Comparison of ENCODE assay signal across 7 mouse cellular contexts in the genomic region with DNA sequence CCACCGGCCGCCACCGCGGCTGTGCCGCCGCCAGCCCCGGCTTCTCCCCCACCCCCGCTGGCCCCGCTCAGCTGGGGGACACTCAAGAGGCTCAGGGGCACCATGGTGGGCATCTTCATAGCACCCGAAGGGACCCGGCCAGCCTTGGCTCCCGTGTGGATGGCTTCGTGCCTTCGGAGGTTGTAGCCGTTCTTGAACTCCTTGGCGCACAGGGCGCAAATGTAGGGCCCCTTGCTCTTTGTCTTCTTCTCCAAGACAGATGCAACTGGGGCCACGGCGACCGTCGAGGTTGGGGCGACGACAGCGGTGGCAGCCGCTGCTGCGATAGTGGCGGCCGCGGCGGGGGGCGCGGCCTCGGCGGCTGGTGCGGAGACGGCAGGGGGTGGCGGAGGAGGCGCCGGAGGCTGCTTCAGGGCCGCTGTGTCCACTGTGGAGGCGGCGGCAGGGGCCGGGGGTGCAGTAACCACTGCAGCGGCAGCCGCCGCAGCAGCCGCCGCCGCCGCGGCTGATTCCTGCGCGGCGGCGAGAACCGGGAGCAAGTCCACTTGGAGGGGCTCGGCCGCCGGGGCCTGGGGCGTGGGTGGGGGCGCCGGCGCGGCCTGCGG. TPM values are rescaled to one million over a fixed set of nuclear protein-coding genes. Genes with fewer than 3 reads are reported as not detected.
DNase-seq lines count a peak whose midpoint lies in the region; ATAC-seq and TF ChIP-seq lines count a peak whose summit lies in the region.

No protein-coding gene starts in this region.

- WGBS in bone marrow, adult 2 months = 1% methylated on average over 59 of the region's 65 CpGs
- WGBS in heart, embryonic 12.5 days = under 1% methylated on average over 64 of the region's 65 CpGs
- whole genome bisulfite sequencing in midbrain, embryonic 11.5 days = under 1% methylated on average over 60 of the region's 65 CpGs

- H3K4me2 ChIP-seq in heart, embryonic 12.5 days = peak overlapping the region; percentile 97
- H3K4me2 ChIP-seq in midbrain, embryonic 11.5 days = peak overlapping the region; percentile 99

- H3K36me3 ChIP-seq in heart, embryonic 12.5 days = peaks cover 62% of the 10 kb centered on the region
- peaks cover 16% of the 10 kb centered on the region for H3K36me3 ChIP-seq in midbrain, embryonic 11.5 days (ENCODE audit: control insufficient read depth, insufficient read depth, low read length)

- H3K9me3 ChIP-seq in heart, embryonic 12.5 days (replicated peaks) = no peaks in the 10 kb centered on the region
- H3K9me3 ChIP-seq in midbrain, embryonic 11.5 days (ENCODE audit: control insufficient read depth, low read length) = no peaks in the 10 kb centered on the region

- peak overlapping the region; percentile 97 for H3K9ac ChIP-seq in heart, embryonic 12.5 days
- peak overlapping the region; percentile 100 for H3K9ac ChIP-seq in midbrain, embryonic 11.5 days (ENCODE audit: low read length)

- ATAC-seq in heart, embryonic 12.5 days (ENCODE audit: insufficient number of reproducible peaks, low FRiP score) = no peak
- no peak for ATAC-seq in midbrain, embryonic 11.5 days (ENCODE audit: low FRiP score)

- TF ChIP-seq CTCF in bone marrow, adult 2 months (IDR thresholded peaks at IDR 0.05; ENCODE audit: control insufficient read depth, insufficient read depth, low read length) = no peak

- H3K4me3 ChIP-seq in bone marrow, adult 2 months (replicated peaks; ENCODE audit: control insufficient read depth, low read depth, low read length) = peak overlapping the region; percentile 63
- peak overlapping the region; percentile 94 for H3K4me3 ChIP-seq in heart, embryonic 12.5 days
- H3K4me3 ChIP-seq in midbrain, embryonic 11.5 days (ENCODE audit: low read depth, low read length) = peak overlapping the region; percentile 99

- H3K27ac ChIP-seq in bone marrow, adult 2 months (ENCODE audit: control insufficient read depth, insufficient read depth, low read depth, low read length, poor library complexity) = peak overlapping the region; percentile 98
- H3K27ac ChIP-seq in heart, embryonic 12.5 days (ENCODE audit: poor library complexity, severe bottlenecking) = peak overlapping the region; percentile 99
- H3K27ac ChIP-seq in midbrain, embryonic 11.5 days (ENCODE audit: low read depth, low read length) = peak overlapping the region; percentile 97

- DNase-seq in right cerebral cortex, postnatal 14 days = peak; percentile 53
- no peak for DNase-seq in right cerebral cortex, adult 2 months (ENCODE audit: low spot score in 2 of 2)
- DNase-seq in kidney, postnatal 10 days = peak; percentile 79
- DNase-seq in midbrain, embryonic 11.5 days (ENCODE audit: low spot score, missing footprints) = no peak
- peak; percentile 71 for DNase-seq in thymus, postnatal 14 days

- TF ChIP-seq POLR2A in bone marrow, adult 2 months (IDR thresholded peaks at IDR 0.05; ENCODE audit: borderline replicate concordance, control insufficient read depth, low read depth, low read length) = no peak

- no peaks in the 10 kb centered on the region for H3K27me3 ChIP-seq in heart, embryonic 12.5 days (replicated peaks)
- H3K27me3 ChIP-seq in midbrain, embryonic 11.5 days (ENCODE audit: control insufficient read depth, insufficient read depth, low read length) = no peaks in the 10 kb centered on the region

- H3K4me1 ChIP-seq in bone marrow, adult 2 months (ENCODE audit: control insufficient read depth, insufficient read depth, low read length) = peaks cover 14% of the 10 kb centered on the region
- H3K4me1 ChIP-seq in heart, embryonic 12.5 days (replicated peaks) = peaks cover 52% of the 10 kb centered on the region
- H3K4me1 ChIP-seq in midbrain, embryonic 11.5 days (ENCODE audit: control insufficient read depth, insufficient read depth, low read length) = peaks cover 50% of the 10 kb centered on the region

RNA-seq across cellular contexts. Expression of gene Maz, which starts 1.2 kb away (rescaled TPM):
- 153 and 314 TPM in 2 replicates for polyA plus RNA-seq in bone marrow, adult 2 months (2011; ENCODE audit: insufficient read depth, insufficient read length, low replicate concordance, missing spikeins)
- polyA plus RNA-seq in heart, embryonic 12.5 days (2016; fragmentation: Nextera tagmentation; extraction: Ambion mirVana) = 59.8 and 60.4 TPM in 2 replicates
- polyA plus RNA-seq in midbrain, embryonic 11.5 days (2014; fragmentation: Nextera tagmentation; extraction: Ambion mirVana) = 64.3 and 80.7 TPM in 2 replicates

RNA-seq across cellular contexts. Expression of gene Prrt2, which starts 4.6 kb away (rescaled TPM):
- polyA plus RNA-seq in bone marrow, adult 2 months (2011; ENCODE audit: insufficient read depth, insufficient read length, low replicate concordance, missing spikeins) = 5.3 TPM in 1 of 2 replicates, not detected in the other
- polyA plus RNA-seq in heart, embryonic 12.5 days (2016; fragmentation: Nextera tagmentation; extraction: Ambion mirVana) = 1.9 and 3.3 TPM in 2 replicates
- polyA plus RNA-seq in midbrain, embryonic 11.5 days (2014; fragmentation: Nextera tagmentation; extraction: Ambion mirVana) = 2.6 and 4.0 TPM in 2 replicates

RNA-seq across cellular contexts. Expression of gene Gm42742, which starts 4.8 kb away (rescaled TPM):
- polyA plus RNA-seq in bone marrow, adult 2 months (2011; ENCODE audit: insufficient read depth, insufficient read length, low replicate concordance, missing spikeins) = 11.2 and 52.5 TPM in 2 replicates
- polyA plus RNA-seq in heart, embryonic 12.5 days (2016; fragmentation: Nextera tagmentation; extraction: Ambion mirVana) = 50.8 and 60.9 TPM in 2 replicates
- polyA plus RNA-seq in midbrain, embryonic 11.5 days (2014; fragmentation: Nextera tagmentation; extraction: Ambion mirVana) = 58.8 and 68.8 TPM in 2 replicates

RNA-seq across cellular contexts. Expression of gene Pagr1a, which starts 8.5 kb away (rescaled TPM):
- polyA plus RNA-seq in bone marrow, adult 2 months (2011; ENCODE audit: insufficient read depth, insufficient read length, low replicate concordance, missing spikeins) = 20.4 TPM in 1 of 2 replicates, not detected in the other
- 19.3 and 31.4 TPM in 2 replicates for polyA plus RNA-seq in heart, embryonic 12.5 days (2016; fragmentation: Nextera tagmentation; extraction: Ambion mirVana)
- 59.0 and 70.6 TPM in 2 replicates for polyA plus RNA-seq in midbrain, embryonic 11.5 days (2014; fragmentation: Nextera tagmentation; extraction: Ambion mirVana)

RNA-seq across cellular contexts. Expression of gene Pagr1b, which starts 9.4 kb away (rescaled TPM):
- polyA plus RNA-seq in bone marrow, adult 2 months (2011; ENCODE audit: insufficient read depth, insufficient read length, low replicate concordance, missing spikeins) = not detected in 2 replicates
- polyA plus RNA-seq in heart, embryonic 12.5 days (2016; fragmentation: Nextera tagmentation; extraction: Ambion mirVana) = not detected in 2 replicates
- not detected in 2 replicates for polyA plus RNA-seq in midbrain, embryonic 11.5 days (2014; fragmentation: Nextera tagmentation; extraction: Ambion mirVana)

Comparison
In these comparisons a context has a peak if more than half of its experiments do, and no peak if none do; other contexts are left out.
1. DNase-seq: peak in right cerebral cortex, postnatal 14 days (single experiment), kidney, postnatal 10 days (single experiment) and thymus, postnatal 14 days (single experiment); none in right cerebral cortex, adult 2 months (0 of 2) and midbrain, embryonic 11.5 days (single experiment).
2. Peak in every context shown above with its lines, with median percentiles within 50 percentile points of each other: H3K27ac ChIP-seq and H3K4me3 ChIP-seq.